Mouse (Mus musculus) cerebellum, adult 8-10 months (tissue): ENCODE results near the gene Usp45.
"Not testable (repeated sequence)": the region's sequence is repeated elsewhere in the genome, so short reads cannot be mapped to it uniquely, and the experiment has no call there.

ENCODE experiments used
- DNase-seq: peaks from one replicate; pipeline ENCODE4 v3.0.0; 2022

Usp45 gene

DNA sequence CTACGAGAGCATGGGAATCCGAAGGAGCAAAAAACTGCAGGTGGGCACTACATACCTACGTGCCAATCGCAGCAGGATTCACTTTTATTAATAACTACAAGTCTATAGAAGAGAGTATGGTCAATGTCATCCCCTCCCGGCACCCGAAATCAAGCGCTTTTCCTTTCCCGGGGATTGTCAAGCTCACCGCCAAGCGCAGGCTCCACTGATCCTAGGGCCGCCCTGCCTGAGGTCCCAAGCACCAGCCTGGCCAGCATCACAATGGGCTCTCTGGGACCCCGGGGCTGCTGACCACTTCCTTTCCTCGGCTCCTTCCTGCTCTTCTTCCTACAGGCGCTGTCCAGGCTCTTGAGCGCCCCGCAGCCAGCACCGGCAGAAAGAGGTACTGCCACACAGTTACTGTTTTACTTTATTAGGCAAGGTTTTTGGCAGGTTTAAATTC, at the start of gene Usp45, which contains the start of gene Tstd3:
Gene Usp45 (plus strand): TSS at position 294 of the 442 bp plus-strand sequence.
Gene Tstd3 (minus strand): TSS at position 350 of the 442 bp plus-strand sequence.
- peak; percentile 81 for DNase-seq

DNA sequence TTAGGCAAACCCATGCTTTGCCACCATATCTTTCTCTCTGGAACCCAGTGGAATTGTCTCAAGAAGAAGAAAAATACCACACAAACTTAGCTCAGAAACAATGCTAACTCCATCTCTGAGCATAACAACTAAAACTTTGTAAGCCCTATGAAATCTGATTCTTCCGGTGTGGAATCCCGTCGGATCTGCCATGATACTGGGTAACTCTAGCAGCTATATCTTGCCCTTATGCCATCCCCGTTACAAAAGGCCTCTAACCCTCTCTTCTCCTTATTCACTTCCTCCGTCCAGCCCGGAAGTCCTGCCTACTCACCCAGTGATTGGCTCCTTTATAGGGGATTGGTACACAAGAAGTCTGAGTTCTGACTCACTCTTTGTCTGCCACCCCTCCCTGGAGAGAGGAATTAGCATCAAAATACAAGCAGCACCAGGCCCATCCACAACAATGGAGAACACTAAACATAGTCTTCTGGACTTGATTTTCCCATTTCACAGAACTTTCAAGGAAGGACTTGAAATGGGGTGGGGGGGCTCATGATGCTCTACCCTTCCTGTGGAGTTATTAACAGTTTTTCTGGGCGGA, 44.1 kb upstream of the Usp45 start:
- DNase-seq, result no peak

DNA sequence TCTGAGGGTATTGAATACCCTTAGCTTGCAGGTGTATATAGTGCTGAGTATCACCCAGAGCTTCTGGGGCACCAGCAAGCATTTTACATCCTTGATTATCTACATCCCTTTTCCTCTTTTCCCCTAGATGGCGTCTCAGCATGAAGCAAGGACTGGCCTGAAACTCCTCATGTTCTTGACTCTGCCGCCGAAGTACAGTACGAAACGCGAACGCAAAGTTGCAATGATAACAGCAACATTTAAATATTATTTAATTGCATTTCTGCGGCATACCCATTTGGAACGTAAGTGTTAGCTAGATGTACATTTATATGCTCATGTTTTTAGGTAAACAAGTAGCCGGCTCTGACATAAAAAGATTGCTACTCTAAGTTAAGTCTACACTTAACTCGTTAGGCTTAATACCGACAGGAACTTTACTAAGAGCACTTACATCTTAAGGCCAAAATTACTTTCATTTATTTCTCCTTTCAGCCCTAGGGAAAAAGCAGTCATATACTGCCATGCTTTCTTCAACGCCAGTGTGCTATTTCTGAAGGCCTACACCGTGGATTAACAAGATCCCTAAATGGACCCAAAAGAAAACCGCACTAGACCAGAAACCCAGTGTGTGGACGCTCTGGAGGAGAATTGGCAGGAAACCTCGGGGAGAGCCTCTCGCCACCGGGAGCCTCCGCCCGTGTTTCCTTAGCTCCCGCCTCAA, 39.9 kb upstream of the Usp45 start:
- DNase-seq, result peak; percentile 47

DNA sequence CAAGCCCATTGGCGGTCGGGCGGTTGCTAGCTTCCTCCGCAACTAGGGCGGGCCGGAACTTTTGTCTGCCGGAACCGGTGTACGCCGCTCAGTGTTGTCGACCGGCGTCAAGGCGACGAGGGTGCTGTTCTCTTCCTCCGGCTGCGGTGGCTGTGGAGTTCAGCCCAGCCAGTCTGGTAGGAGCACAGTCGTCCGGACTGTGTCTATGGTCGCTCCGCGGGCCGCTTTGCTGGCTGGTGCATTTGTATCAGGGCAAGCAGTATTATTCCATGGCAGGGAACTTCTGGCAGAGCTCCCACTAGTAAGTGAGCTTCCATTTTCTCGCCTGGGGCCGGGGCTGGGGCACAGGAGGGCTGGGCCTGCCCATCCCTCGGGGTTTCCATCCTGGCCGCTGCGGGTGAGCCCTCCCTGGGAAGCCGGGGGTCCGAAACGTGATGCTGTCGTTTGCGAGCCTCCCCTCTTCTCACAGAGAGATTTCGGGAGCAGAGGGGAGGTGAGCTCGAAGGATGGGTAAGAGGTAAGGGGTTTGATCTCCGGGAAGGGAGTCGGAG, 39.3 kb upstream of the Usp45 start, which contains the start of gene Ccnc:
Gene Ccnc (plus strand): TSS at position 87 of the 551 bp plus-strand sequence.
- peak; percentile 90 for DNase-seq

DNA sequence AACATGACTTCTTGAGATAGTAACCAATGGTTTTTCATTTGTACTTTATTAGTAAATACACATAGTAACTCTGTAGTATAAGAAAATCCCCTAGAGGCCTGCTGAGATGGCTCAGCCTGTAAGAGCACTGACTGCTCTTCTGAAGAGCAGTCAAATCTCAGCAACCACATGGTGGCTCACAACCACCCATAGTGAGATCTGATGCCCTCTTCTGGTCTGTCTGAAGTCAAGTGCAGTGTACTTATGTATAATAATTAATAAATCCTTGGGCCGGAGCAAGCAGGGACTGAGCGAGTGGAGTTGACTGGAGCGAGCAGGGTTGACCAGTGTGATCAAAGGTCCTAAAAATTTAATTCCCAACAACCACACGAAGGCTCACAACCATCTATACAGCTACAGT, 27.8 kb upstream of the Usp45 start:
- no peak for DNase-seq

DNA sequence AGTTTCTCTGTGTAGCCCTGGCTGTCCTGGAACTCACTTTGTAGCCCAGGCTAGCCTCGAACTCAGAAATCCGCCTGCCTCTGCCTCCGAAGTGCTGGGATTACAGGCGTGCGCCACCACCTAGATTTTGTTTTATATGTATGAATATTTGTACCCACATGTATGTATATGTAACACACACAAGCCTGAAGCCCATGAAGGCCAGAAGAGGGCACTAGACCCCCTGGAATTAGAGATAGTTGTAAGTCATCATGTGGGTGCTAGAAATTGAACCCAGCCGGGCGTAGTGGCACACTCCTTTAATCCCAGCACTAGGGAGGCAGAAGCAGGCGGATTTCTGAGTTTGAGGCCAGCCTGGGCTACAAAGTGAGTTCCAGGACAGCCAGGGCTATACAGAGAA, 22.8 kb upstream of the Usp45 start:
- DNase-seq, result not testable (repeated sequence)

DNA sequence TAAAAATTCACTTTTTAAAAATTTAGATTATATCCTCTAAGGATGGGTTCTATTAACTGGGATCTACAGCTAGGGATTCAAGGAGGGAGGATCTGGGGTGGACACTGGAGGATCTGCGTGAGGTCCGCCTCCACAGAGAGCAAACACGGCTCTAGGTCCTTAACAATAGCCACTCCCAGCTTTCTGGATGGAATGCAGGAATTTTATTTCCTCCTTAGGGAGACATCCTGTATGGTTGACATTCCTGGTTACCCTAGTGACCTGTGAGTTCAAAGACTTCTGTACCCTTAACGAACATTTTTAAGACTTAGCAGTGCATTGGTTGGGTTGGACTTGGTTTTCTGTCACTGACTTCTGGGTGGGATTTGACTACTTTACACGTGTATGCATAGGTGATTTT, 21.2 kb upstream of the Usp45 start:
- DNase-seq, result no peak

DNA sequence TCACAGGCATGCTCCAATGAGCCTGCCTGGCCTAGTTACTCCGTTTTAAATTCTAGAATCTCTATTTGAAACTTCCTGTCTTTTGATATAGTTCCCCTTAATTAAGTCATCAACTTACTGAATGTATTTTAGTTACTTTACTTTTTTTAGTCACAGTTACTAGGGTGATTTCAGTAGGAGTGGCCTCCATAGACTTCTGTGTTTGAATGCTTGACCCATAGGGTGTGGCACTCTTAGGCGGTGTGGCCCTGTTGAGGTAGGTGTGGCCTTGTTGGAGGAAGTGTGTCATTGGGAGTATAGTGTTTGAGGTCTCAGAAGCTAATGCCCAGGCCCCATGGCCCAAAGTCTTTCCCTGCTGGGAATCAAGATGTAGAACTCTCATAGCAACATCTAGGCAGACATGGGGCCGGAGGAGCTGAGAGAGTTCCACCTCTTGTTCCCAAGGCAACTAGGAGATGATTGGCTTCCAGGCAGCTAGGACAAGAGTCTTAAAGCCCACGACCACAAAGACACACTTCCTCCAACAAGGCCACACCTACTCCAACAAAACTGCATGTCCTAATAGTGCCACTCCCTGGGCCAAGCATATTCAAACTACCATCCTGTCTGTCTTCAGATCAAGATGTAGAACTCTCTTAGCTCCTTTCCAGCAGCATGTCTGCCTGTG, 11.7 kb upstream of the Usp45 start:
- DNase-seq, result no peak

DNA sequence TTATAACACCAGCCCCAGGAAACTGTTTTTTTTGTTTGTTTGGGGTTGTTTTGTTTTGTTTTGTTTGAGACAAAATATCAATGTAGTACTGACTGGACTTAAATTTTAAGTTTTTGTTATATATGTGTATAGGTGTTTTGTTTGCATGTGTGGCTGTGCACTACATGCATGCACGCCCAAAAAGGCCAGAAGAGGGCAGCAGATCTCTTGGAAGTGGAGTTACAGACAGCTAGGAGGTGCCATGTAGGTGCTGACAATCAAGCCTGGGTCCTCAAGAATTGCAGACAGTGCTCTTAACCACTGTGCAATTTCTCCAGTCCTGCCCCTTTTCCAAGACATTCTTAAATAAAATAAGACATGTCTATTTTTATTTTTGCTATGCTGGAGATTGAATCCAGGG, 8.1 kb upstream of the Usp45 start:
- no peak for DNase-seq

DNA sequence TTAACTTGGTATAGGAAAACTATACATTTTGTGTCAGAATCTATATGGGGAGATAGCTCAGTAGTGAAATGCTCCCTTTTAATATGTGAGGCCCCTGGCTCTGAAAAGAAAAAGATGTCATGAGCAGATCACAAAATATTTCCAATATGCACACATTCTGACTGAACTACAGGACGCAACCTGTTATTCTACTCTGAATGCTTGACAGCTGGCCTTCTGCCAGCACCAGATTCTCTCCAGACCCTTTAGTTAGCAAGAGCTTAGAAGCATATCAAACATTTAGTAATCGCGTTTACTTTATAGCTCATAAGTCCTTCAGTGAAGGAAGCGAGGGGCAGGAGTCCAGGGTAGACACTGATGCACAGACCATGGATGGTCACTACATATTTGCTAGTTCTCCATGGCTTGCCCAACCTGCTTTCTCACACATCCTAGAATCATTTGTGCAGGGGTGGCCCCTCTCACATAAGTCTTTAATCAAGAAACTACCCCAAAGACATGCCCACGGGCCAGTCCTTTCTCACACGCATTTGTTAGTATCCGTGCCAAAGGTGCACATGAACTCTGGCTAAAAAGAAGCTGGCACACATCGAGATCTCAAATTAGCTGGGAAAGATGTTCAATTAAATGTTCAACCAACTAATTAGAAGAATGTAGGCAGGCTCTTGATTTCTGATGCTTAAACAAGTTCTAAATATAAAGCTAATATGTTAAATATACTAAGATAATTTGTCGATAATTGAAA, 5.4 kb upstream of the Usp45 start:
- no peak for DNase-seq

DNA sequence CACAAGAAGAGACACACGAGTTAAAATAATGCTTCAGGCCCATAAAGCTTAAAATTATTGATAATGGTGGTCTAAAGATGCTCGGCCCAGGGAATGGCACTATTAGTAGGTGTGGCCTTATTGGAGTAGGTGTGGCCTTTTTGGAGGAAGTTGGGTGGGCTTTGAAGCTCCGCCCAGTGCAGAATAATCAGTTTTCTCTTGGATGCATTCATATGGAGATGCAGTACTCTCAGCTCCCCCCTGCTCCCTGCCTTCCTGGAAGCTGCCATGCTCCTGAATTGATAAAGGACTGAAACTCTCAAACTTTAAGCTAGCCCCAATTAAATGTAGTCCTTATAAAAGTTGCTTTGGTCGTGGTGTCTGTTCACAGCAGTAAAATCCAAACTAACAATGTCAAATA, 3.1 kb upstream of the Usp45 start:
- no peak for DNase-seq

DNA sequence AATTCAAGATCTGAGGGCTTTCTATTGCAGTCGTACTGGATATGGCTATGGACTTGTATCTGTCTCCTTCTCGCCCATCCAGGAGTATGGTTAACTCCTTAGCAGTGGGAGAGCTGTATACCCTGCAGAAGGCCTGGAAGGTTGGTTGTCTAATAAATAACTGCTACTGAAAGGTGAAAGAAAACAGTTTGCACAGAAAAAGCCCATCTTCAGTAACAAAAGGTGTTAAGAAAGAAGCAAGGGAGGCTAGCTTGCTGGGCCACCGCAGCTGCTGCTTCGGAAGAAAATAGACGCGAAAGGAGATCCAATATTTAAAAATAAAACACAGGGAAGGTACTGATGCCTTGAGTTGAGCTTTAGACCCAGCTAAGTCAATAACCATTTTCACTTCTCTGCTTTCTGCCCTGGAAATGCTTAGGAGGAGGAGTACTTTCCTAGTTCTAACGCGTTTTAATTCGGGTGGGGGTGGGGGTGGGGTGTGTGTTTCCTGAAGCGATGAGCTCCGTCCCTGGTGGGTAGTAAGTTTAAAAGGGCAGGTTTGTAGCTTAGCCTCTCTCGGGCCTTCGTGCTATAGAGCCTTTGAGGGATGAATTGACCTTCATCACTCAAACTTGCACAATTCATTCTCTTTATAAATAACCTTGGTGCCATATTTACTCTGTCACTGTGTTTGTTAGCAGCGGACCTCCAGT, 639 bp upstream of the Usp45 start:
- DNase-seq, result peak; percentile 9

DNA sequence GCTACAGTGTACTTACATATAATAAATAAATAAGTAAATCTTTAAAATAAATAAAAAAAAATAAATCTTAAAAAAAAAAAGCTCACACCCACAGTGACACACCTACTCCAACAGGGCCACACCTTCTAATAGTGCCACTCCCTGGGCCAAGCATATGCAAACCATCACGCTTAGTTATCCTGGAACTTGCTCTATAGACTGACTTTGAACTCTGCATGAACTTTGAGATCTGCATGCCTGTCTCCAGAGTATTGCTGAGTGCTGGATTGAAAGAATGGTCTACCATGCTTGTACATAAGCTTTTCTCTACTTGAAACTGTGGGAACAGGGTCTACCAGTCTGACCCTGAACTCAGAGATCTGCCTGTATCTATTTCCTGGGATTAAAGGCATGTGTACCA, 4.1 kb downstream of the Usp45 start:
- DNase-seq, result no peak

DNA sequence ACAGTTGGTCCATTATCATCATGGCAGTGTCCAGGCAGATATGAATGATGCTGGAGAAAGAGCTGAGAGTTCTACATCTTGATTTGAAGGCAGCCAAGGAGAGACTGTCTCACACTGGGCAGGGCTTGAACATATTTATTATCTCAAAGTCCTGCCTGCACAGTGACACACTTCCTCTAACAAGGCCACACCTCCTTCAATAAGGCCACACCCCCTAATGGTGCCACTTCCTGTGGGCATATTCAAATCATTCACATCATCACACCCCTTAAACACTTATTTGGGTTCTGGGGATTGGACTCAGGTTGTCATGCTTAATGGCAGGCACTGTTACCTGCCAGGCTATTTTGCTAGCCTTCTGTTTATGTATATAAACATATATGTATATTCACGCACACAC, 5.3 kb downstream of the Usp45 start:
- no peak for DNase-seq

DNA sequence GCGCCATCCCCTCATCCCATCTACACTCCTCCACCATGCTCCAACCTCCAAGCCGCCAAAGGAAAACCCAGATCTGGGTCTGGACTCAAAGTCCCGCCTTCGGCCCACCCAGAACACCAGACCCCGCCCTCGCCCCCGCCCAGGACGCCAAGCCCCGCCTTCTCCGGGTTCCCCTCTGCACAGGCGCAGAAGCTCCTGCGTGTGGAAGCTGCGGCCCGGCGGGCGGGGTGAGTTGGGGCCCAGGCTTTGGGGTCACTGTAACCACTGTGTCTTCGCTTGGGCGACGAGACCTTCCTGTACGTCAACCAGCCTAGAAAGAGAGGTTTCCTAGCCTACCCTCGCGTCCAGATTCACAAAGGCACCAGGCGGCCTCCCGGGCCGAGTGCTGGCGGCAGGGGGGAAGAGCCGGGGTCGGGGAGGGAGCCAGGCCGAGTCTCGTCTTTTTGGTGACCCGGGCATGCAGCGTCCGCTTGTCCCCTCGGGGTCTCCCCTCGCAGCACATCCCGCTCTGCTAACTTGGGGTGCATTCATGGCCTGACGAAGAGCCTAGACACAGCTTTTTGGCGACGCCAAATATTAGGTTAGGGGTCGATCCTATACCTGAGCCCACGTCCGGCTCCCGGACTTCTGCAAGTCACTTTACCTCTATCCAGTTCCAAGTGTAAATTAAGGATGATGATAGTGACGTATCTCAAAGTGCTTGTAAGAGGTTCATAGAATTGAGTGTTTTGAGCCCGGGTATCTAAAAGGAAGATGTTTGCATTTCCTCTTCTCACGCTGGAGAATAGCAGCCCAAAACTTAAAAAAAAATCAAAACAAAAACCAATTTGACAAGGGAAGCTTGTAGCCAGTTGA, 9.4 kb downstream of the Usp45 start:
- peak; percentile 92 for DNase-seq

DNA sequence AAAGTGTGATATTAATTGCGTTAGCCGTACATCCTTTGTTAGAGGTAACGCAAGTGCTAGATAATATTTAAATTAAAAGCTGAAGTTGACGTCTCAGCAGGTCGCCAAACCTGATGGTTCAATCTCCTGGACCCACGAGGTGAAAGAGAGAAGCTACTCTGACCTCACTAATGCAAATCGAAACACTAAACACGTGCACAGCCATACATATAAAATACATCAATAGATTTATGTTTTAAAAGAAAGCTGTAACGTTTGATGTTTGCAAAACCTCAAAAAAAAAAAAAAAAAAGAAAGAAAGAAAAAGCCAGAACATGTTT, 9.9 kb downstream of the Usp45 start:
- no peak for DNase-seq

DNA sequence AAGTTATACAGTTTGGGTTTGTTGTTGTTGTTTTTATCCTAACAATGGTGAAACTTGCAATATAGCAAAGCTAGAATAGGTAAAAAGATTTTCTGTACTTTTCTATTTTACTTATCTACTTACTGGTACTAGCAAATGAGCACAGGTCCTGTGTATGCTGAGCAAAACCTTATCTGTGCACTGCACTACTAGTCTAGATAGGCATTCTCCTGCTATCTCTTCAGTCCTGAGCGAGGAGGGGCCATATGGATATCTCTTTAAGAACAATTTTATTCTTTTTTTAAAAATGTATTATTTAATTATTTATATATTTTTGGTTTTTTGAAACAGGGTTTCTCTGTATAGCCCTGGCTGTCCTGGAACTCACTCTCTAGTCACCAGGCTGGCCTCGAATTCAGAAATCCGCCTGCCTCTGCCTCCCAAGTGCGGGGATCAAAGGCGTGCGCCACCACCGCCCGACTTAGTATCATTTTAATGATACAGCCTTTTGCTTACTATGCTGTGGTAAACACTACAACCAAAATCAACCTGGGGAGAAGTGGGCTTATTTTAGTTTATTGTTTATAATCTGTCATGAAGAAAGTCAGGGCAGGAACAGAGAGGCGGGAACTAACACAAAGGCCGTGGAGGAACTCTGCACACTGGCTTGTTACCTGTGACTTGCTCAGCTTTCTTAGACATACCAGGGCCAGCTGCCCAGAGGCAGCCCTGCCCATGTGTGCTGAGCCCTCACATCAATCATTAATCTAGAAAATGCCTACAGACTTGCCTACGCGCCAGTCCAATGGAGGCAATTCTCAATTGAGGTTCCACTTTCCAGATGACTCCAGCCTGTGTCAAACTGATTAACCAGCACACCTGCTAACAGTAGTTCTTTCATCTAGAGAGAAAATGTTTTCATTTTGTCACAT, 14.1 kb downstream of the Usp45 start:
- no peak for DNase-seq

DNA sequence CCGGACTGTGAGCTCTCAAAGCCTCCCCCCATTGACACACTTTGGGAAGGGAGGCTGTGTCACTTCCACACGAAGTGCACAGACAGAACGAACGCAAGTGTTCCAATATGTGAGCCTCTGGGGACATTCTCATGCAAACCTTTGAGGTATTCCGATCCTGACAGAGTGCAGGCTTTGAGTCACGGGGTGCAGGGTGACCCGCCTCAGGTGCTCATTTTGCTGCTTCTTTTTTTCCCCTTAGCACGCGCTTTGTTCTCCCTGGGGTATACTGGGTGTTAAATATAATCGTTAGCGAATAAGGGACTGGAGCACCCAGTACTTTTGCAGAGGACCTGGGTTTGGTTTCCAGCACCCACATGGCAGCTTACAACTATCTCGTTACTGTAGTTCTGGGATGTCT, 19.3 kb downstream of the Usp45 start:
- DNase-seq, result no peak

DNA sequence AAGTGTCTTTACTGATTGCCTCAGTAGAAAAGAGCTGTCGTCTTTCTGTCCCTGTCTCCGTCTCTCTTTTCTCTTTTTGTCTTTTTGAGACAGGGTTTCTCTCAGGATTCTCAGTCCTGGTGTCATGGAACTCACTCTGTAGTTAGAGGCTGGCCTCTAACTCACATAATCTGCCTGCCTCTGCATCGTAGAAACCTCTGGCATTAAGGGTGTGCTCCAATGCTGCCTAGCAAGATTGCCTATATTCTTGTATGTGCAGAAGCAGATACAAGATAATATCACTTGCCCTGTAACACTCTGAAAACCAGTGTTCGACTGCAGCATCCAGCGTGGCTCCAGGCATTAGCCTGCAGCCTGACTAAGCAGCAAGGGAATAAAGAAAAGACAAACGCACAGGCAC, 21.9 kb downstream of the Usp45 start:
- no peak for DNase-seq

DNA sequence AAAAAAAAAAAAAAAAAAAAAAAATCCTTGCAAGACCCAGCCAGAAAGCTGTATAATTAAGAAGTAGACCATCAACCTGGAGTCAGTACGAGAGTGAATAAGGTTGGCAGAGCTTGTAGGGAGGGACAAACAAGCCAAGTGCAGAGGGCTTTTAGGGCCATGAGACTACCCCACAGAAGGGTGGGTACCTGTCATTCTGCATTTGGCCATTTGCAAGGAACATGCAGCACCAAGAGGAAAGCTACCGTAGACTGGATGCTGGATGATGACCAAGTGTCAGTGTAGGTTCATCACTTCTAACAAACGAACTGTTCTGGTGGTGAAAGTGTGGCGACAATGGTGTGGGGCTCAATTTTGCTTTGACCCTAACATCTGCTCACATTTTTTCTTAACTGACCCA, 22.9 kb downstream of the Usp45 start:
- DNase-seq, result no peak

DNA sequence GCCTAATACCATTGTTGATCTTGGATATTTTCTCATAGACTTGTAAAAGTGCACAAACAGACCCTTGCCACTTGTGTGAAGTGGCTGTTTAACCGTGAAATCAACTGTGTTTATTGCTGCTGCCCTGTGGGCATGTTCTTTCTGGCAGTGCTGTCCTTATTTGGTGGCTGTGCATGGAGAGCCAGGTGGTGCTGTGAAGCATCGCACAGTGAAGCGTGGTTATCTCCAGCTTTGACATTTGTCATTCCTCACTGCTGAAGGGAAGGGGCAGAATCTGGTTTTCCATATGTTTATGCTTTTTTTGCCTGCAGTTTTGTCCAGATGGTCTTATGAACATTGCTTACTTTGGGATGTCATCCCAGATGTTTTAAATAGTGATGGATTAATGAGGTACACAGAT, 26.7 kb downstream of the Usp45 start:
- DNase-seq, result no peak
